8 mouse cellular contexts compared by ENCODE assay signal in genomic region chr10:91141564-91141963, GRCm38 (mm10). TPM values are rescaled to one million over a fixed set of nuclear protein-coding genes. Genes with fewer than 3 reads are reported as not detected.
DNase-seq lines count a peak whose midpoint lies in the region; ATAC-seq and TF ChIP-seq lines count a peak whose summit lies in the region.

No protein-coding gene starts in this region.

- H3K4me1 ChIP-seq in lung, postnatal 0 days (ENCODE audit: insufficient read depth, low read depth, low read length) = no peaks in the 10 kb centered on the region
- H3K4me1 ChIP-seq in hindbrain, embryonic 16.5 days (ENCODE audit: control insufficient read depth, insufficient read depth, low read depth, low read length) = no peaks in the 10 kb centered on the region

- intact Hi-C loops in gastrocnemius, postnatal 14 days (cut with DNase I; ENCODE audit: low total_unique reads) = no loop called here

- no peak overlapping the region for H3K4me2 ChIP-seq in lung, postnatal 0 days (replicated peaks; ENCODE audit: low read depth, low read length)
- no peak overlapping the region for H3K4me2 ChIP-seq in hindbrain, embryonic 16.5 days (ENCODE audit: low read length)

- H3K9ac ChIP-seq in lung, postnatal 0 days (replicated peaks; ENCODE audit: low read depth) = no peak overlapping the region
- no peak overlapping the region for H3K9ac ChIP-seq in hindbrain, embryonic 16.5 days (ENCODE audit: low read depth, low read length)

- peaks cover 3% of the 10 kb centered on the region; the same call in 1 of the 2 replicates for H3K36me3 ChIP-seq in lung, postnatal 0 days (ENCODE audit: insufficient read depth, low read length)
- H3K36me3 ChIP-seq in hindbrain, embryonic 16.5 days (ENCODE audit: control insufficient read depth, insufficient read depth, low read length) = peaks cover 11% of the 10 kb centered on the region

- WGBS in lung, postnatal 0 days = 30% methylated on average over 2 of the region's 2 CpGs
- 31% methylated on average over 2 of the region's 2 CpGs for whole genome bisulfite sequencing in hindbrain, embryonic 16.5 days

- DNase-seq in embryo, embryonic 10 days (ENCODE audit: low spot score) = peak; percentile 57
- no peak for DNase-seq in embryo, embryonic 9.5 days (ENCODE audit: extremely low spot score)
- DNase-seq in lung, postnatal 0 days (ENCODE audit: low spot score) = peak; percentile 83
- DNase-seq in lung, postnatal 4 days = no peak
- DNase-seq in gastrocnemius, postnatal 14 days = no peak
- DNase-seq in testis, postnatal 10 days (ENCODE audit: low spot score) = no peak

- TF ChIP-seq EP300 in lung, postnatal 0 days (IDR thresholded peaks at IDR 0.05) = no peak

- no peaks in the 10 kb centered on the region for H3K9me3 ChIP-seq in lung, postnatal 0 days (ENCODE audit: low read length)
- no peaks in the 10 kb centered on the region for H3K9me3 ChIP-seq in hindbrain, embryonic 16.5 days (ENCODE audit: control insufficient read depth, low read length)

- no peak overlapping the region for H3K27ac ChIP-seq in lung, postnatal 0 days (ENCODE audit: low read length)
- H3K27ac ChIP-seq in hindbrain, embryonic 16.5 days (ENCODE audit: low read depth, low read length) = no peak overlapping the region

- no peaks in the 10 kb centered on the region for H3K27me3 ChIP-seq in lung, postnatal 0 days (replicated peaks; ENCODE audit: insufficient read depth, low read length)
- no peaks in the 10 kb centered on the region for H3K27me3 ChIP-seq in hindbrain, embryonic 16.5 days (replicated peaks; ENCODE audit: control insufficient read depth, insufficient read depth, low read length)

- no peak overlapping the region for H3K4me3 ChIP-seq in lung, postnatal 0 days (ENCODE audit: low read depth, low read length)
- no peak overlapping the region for H3K4me3 ChIP-seq in hindbrain, embryonic 16.5 days (ENCODE audit: low read length)

- peak; percentile 82 for TF ChIP-seq CTCF in lung, postnatal 0 days (IDR thresholded peaks at IDR 0.05)

- ATAC-seq in lung, postnatal 0 days = peak; percentile 48
- ATAC-seq in hindbrain, embryonic 16.5 days = peak; percentile 34; the same call in 1 of the 2 replicates
- peak; percentile 74 for ATAC-seq in neutrophil, adult 5-6 weeks (ENCODE audit: extremely low read depth, insufficient number of reproducible peaks, low FRiP score, poor library complexity, severe bottlenecking)

RNA-seq across cellular contexts. Expression of gene Slc25a3, which starts 17.7 kb away (rescaled TPM):
- polyA plus RNA-seq in lung, postnatal 0 days (2015; fragmentation: Nextera tagmentation; extraction: Ambion mirVana) = 336 and 358 TPM in 2 replicates
- 635 and 651 TPM in 2 replicates for polyA plus RNA-seq in hindbrain, embryonic 16.5 days (2015; fragmentation: Nextera tagmentation; extraction: Ambion mirVana)
- 245 and 253 TPM in 2 replicates for total RNA-seq in neutrophil, adult 5-6 weeks (2017)
- total RNA-seq in gastrocnemius, postnatal 14 days (2021) = 1,000 to 10,000 TPM in 1 of 2 experiments, 100 to 1,000 TPM in 1; 888 to 1,041 TPM

RNA-seq across cellular contexts. Expression of gene Tmpo, which starts 39.6 kb away (rescaled TPM):
- polyA plus RNA-seq in lung, postnatal 0 days (2015; fragmentation: Nextera tagmentation; extraction: Ambion mirVana) = 53.3 and 67.4 TPM in 2 replicates
- 68.7 and 83.7 TPM in 2 replicates for polyA plus RNA-seq in hindbrain, embryonic 16.5 days (2015; fragmentation: Nextera tagmentation; extraction: Ambion mirVana)
- 305 and 326 TPM in 2 replicates for total RNA-seq in neutrophil, adult 5-6 weeks (2017)
- total RNA-seq in gastrocnemius, postnatal 14 days (2021) = 10 to 100 TPM; 56.9 to 66.7 TPM

RNA-seq across cellular contexts. Expression of gene Ikbip, which starts 58.8 kb away (rescaled TPM):
- polyA plus RNA-seq in lung, postnatal 0 days (2015; fragmentation: Nextera tagmentation; extraction: Ambion mirVana) = 31.6 and 34.3 TPM in 2 replicates
- polyA plus RNA-seq in hindbrain, embryonic 16.5 days (2015; fragmentation: Nextera tagmentation; extraction: Ambion mirVana) = 19.7 and 20.6 TPM in 2 replicates
- 7.8 and 7.9 TPM in 2 replicates for total RNA-seq in neutrophil, adult 5-6 weeks (2017)
- 10 to 100 TPM; 16.2 to 18.2 TPM for total RNA-seq in gastrocnemius, postnatal 14 days (2021)

RNA-seq across cellular contexts. Expression of gene Apaf1, which starts 59.0 kb away (rescaled TPM):
- 14.3 and 14.9 TPM in 2 replicates for polyA plus RNA-seq in lung, postnatal 0 days (2015; fragmentation: Nextera tagmentation; extraction: Ambion mirVana)
- polyA plus RNA-seq in hindbrain, embryonic 16.5 days (2015; fragmentation: Nextera tagmentation; extraction: Ambion mirVana) = 12.2 and 15.2 TPM in 2 replicates
- 36.1 and 41.4 TPM in 2 replicates for total RNA-seq in neutrophil, adult 5-6 weeks (2017)
- 1 to 10 TPM; 5.8 TPM for total RNA-seq in gastrocnemius, postnatal 14 days (2021)

Comparison
In these comparisons a context has a peak if more than half of its experiments do, and no peak if none do; other contexts are left out.
1. DNase-seq: peak in embryo, embryonic 10 days (single experiment) and lung, postnatal 0 days (single experiment); none in embryo, embryonic 9.5 days (single experiment), lung, postnatal 4 days (0 of 2), gastrocnemius, postnatal 14 days (single experiment) and testis, postnatal 10 days (single experiment).
2. Peak in every context shown above with its lines, with median percentiles within 50 percentile points of each other: ATAC-seq.